Mouse (Mus musculus) hindbrain, postnatal 0 days (tissue): ENCODE results near the gene Rarb. TPM values are rescaled to one million over a fixed set of nuclear protein-coding genes. Genes with fewer than 3 reads are reported as not detected.

Experiments used
- ATAC-seq: fragments of 200-750 bp; cut with Nextera tagmentation; 2 replicates; pipeline ENCODE4 v1.8.0; 2017; ENCODE audit warnings: mild to moderate bottlenecking, moderate TSS enrichment, moderate library complexity
- DNase-seq: peaks from one replicate; pipeline ENCODE4 v3.0.0-alpha.2; 2015; ENCODE audit warnings: low spot score
- H3K27ac ChIP-seq: fragments of 300-500 bp; sonication (generic); 2 replicates; pipeline ENCODE4 v1.5.1; 2014; ENCODE audit warnings: mild to moderate bottlenecking
- H3K27me3 ChIP-seq: fragments of 300-500 bp; sonication (generic); 2 replicates; pipeline ENCODE4 v1.6.1; 2014; ENCODE audit warnings: low read length, mixed read lengths; ENCODE audit not compliant: insufficient read depth
- H3K36me3 ChIP-seq: fragments of 300-500 bp; sonication (generic); 2 replicates; pipeline ENCODE4 v1.6.1; 2014; ENCODE audit warnings: low read length, mixed read lengths; ENCODE audit not compliant: insufficient read depth
- H3K4me1 ChIP-seq: fragments of 300-500 bp; sonication (generic); 2 replicates; pipeline ENCODE4 v1.6.1; 2014; ENCODE audit warnings: antibody characterized with exemption, low read length, mixed read lengths; ENCODE audit not compliant: insufficient read depth
- H3K4me2 ChIP-seq: fragments of 300-500 bp; sonication (generic); 2 replicates; pipeline ENCODE4 v1.6.1; 2014; ENCODE audit warnings: low read depth, mild to moderate bottlenecking, low read length, moderate library complexity, mixed read lengths
- H3K4me3 ChIP-seq: fragments of 300-500 bp; sonication (generic); 2 replicates; pipeline ENCODE4 v1.5.1; 2014; ENCODE audit warnings: low read length
- H3K9ac ChIP-seq: fragments of 300-500 bp; sonication (generic); replicated peaks from 2 replicates; pipeline ENCODE4 v1.6.1; 2014; ENCODE audit warnings: mild to moderate bottlenecking, low read length, moderate library complexity, mixed read lengths
- H3K9me3 ChIP-seq: fragments of 300-500 bp; sonication (generic); 2 replicates; pipeline ENCODE4 v1.6.1; 2016; ENCODE audit warnings: low read length, mixed read lengths
- CTCF ChIP-seq: IDR thresholded peaks from 2 replicates; pipeline ENCODE4 v1.5.1; 2016; ENCODE audit warnings: antibody characterized with exemption, control low read depth, low read depth
- WGBS: fragments of 180-500 bp; shearing (Covaris S2); extraction: QIAGEN DNeasy Blood & Tissue Kit; methylation state at CpG from one replicate; pipeline ENCODE4 v1.1.7; 2014; 5-methylcytosine and 5-hydroxymethylcytosine counted together
- polyA plus RNA-seq: library from polyadenylated mRNA; unstranded; fragments of >200 nt; fragmentation: Nextera tagmentation; extraction: Ambion mirVana; gene quantifications from 2 replicates; pipeline ENCODE4 v1.2.1, GENCODE M21; 2015
- total RNA-seq: library from RNA; depleted of rRNA; stranded (reverse); fragments of >200 nt; gene quantifications from 2 replicates; pipeline ENCODE4 v1.2.3, GENCODE M21; 2014

The Rarb gene
- total and polyA plus RNA-seq, 2 experiments from 2014 or later = 9.6 to 13.7 TPM

- Histone ChIP-seq H3K27ac (no peak overlapping the region; the same call in 1 of the 2 replicates), H3K4me2 (no peak overlapping the region), H3K9ac (no peak overlapping the region), H3K4me3 (no peak overlapping the region), H3K27me3 (no peaks in the 10 kb centered on the region), H3K36me3 (no peaks in the 10 kb centered on the region), H3K9me3 (no peaks in the 10 kb centered on the region), H3K4me1 (no peaks in the 10 kb centered on the region)
- no peak for TF ChIP-seq CTCF
- ATAC-seq = no peak
- WGBS = 56% methylated on average over 1 of the region's 1 CpGs
- DNase-seq = no peak
Measured at GRCm38 (mm10) chr14:16554319-16554642, 264.7 kb downstream of the Rarb start.

- WGBS = 88% methylated on average over 1 of the region's 1 CpGs
- no peaks in the 10 kb centered on the region for H3K4me1 ChIP-seq
- no peak for TF ChIP-seq CTCF
- ATAC-seq (no peak), DNase-seq (no peak)
- H3K9ac ChIP-seq = no peak overlapping the region
- no peaks in the 10 kb centered on the region for H3K36me3 ChIP-seq
- no peak overlapping the region for H3K27ac ChIP-seq
- no peak overlapping the region for H3K4me3 ChIP-seq
- H3K4me2 ChIP-seq = no peak overlapping the region
- H3K9me3 ChIP-seq = no peaks in the 10 kb centered on the region
- no peaks in the 10 kb centered on the region for H3K27me3 ChIP-seq
Measured at GRCm38 (mm10) chr14:16552293-16552692, 266.7 kb downstream of the Rarb start.

- Histone ChIP-seq H3K27me3 (no peaks in the 10 kb centered on the region), H3K36me3 (no peaks in the 10 kb centered on the region), H3K9ac (no peak overlapping the region), H3K4me2 (no peak overlapping the region), H3K27ac (no peak overlapping the region), H3K9me3 (no peaks in the 10 kb centered on the region), H3K4me3 (no peak overlapping the region), H3K4me1 (no peaks in the 10 kb centered on the region)
- DNase-seq (no peak), ATAC-seq (no peak)
- WGBS = 71% methylated on average over 1 of the region's 1 CpGs
- TF ChIP-seq CTCF = no peak
Measured at GRCm38 (mm10) chr14:16551843-16552242, 267.1 kb downstream of the Rarb start.

GRCm38 (mm10) chr14:16548200-16548576 lies 270.8 kb downstream of the Rarb start:
- no peaks in the 10 kb centered on the region for H3K27me3 ChIP-seq
- H3K4me2 ChIP-seq = no peak overlapping the region
- no peak overlapping the region for H3K27ac ChIP-seq
- no peak overlapping the region for H3K9ac ChIP-seq
- no peak for TF ChIP-seq CTCF
- WGBS = 91% methylated on average over 8 of the region's 8 CpGs
- no peak overlapping the region for H3K4me3 ChIP-seq
- H3K4me1 ChIP-seq = no peaks in the 10 kb centered on the region
- no peak for ATAC-seq
- DNase-seq = no peak
- H3K9me3 ChIP-seq = no peaks in the 10 kb centered on the region
- no peaks in the 10 kb centered on the region for H3K36me3 ChIP-seq

GRCm38 (mm10) chr14:16547492-16548199 lies 271.3 kb downstream of the Rarb start:
- no peak overlapping the region for H3K27ac ChIP-seq
- H3K9me3 ChIP-seq = no peaks in the 10 kb centered on the region
- no peaks in the 10 kb centered on the region for H3K36me3 ChIP-seq
- no peak overlapping the region for H3K4me3 ChIP-seq
- peak; percentile 35 for DNase-seq
- 61% methylated on average over 6 of the region's 6 CpGs for WGBS
- TF ChIP-seq CTCF = no peak
- no peak overlapping the region for H3K4me2 ChIP-seq
- H3K4me1 ChIP-seq = no peaks in the 10 kb centered on the region
- H3K9ac ChIP-seq = no peak overlapping the region
- ATAC-seq = no peak
- H3K27me3 ChIP-seq = no peaks in the 10 kb centered on the region

GRCm38 (mm10) chr14:16544995-16545394 lies 274.0 kb downstream of the Rarb start:
- H3K36me3 ChIP-seq = no peaks in the 10 kb centered on the region
- no peak overlapping the region for H3K9ac ChIP-seq
- TF ChIP-seq CTCF = no peak
- ATAC-seq (no peak), DNase-seq (no peak)
- no peaks in the 10 kb centered on the region for H3K9me3 ChIP-seq
- H3K27me3 ChIP-seq = no peaks in the 10 kb centered on the region
- no peak overlapping the region for H3K4me3 ChIP-seq
- no peak overlapping the region for H3K27ac ChIP-seq
- H3K4me1 ChIP-seq = no peaks in the 10 kb centered on the region
- H3K4me2 ChIP-seq = no peak overlapping the region
- WGBS = 65% methylated on average over 2 of the region's 2 CpGs

- H3K27me3 ChIP-seq = no peaks in the 10 kb centered on the region
- H3K36me3 ChIP-seq = no peaks in the 10 kb centered on the region
- H3K4me2 ChIP-seq = no peak overlapping the region
- no peaks in the 10 kb centered on the region for H3K9me3 ChIP-seq
- no peak for TF ChIP-seq CTCF
- ATAC-seq (no peak), DNase-seq (no peak)
- H3K4me3 ChIP-seq = no peak overlapping the region
- H3K4me1 ChIP-seq = no peaks in the 10 kb centered on the region
- H3K9ac ChIP-seq = no peak overlapping the region
- H3K27ac ChIP-seq = no peak overlapping the region
- 95% methylated on average over 1 of the region's 1 CpGs for WGBS
Measured at GRCm38 (mm10) chr14:16541641-16542040, 277.3 kb downstream of the Rarb start.
